Mouse (Mus musculus) kidney, adult 2 months (tissue): ENCODE results near the gene Urad. TPM values are rescaled to one million over a fixed set of nuclear protein-coding genes. Genes with fewer than 3 reads are reported as not detected.

ENCODE experiments used
- DNase-seq: peaks from one replicate; pipeline ENCODE4 v3.0.0; 2021
- H3K27ac ChIP-seq: fragments of 200-500 bp; 2 replicates; pipeline ENCODE4 v1.5.1; 2012; ENCODE audit warnings: low read depth, low read length, control low read depth, inconsistent platforms; ENCODE audit not compliant: insufficient read depth
- H3K27me3 ChIP-seq: fragments of 200-500 bp; replicated peaks from 2 replicates; pipeline ENCODE4 v1.6.1; 2012; ENCODE audit warnings: mild to moderate bottlenecking, moderate library complexity, low read length, inconsistent platforms; ENCODE audit not compliant: control insufficient read depth, insufficient read depth
- H3K36me3 ChIP-seq: fragments of 200-500 bp; 2 replicates; pipeline ENCODE4 v1.6.1; 2012; ENCODE audit warnings: mild to moderate bottlenecking, moderate library complexity, low read length, inconsistent platforms; ENCODE audit not compliant: control insufficient read depth, insufficient read depth
- H3K4me1 ChIP-seq: fragments of 200-500 bp; 2 replicates; pipeline ENCODE4 v1.6.1; 2011; ENCODE audit warnings: low read length; ENCODE audit not compliant: control insufficient read depth, insufficient read depth
- H3K4me3 ChIP-seq: fragments of 200-500 bp; 2 replicates; pipeline ENCODE4 v1.5.1; 2011; ENCODE audit warnings: mild to moderate bottlenecking, low read depth, low read length, control low read depth; ENCODE audit not compliant: insufficient read depth
- CTCF ChIP-seq: fragments of 200-500 bp; conservative IDR thresholded peaks from 2 replicates; pipeline ENCODE4 v1.5.1; 2011; ENCODE audit warnings: low read depth, mild to moderate bottlenecking, control low read depth, low read length, moderate library complexity, mixed read lengths; ENCODE audit not compliant: insufficient read depth, insufficient read length
- POLR2A ChIP-seq: fragments of 200-500 bp; IDR thresholded peaks from one replicate; pipeline ENCODE4 v1.6.1; 2011; ENCODE audit warnings: low read depth, low read length, control low read depth
- WGBS: fragments of 180-500 bp; shearing (Covaris S2); methylation state at CpG from one replicate; pipeline ENCODE4 v1.1.7; 2018; 5-methylcytosine and 5-hydroxymethylcytosine counted together
- polyA plus RNA-seq: library from polyadenylated mRNA; depleted of rRNA; stranded (reverse); fragments of >200 nt; gene quantifications from 2 replicates; pipeline ENCODE4 v1.2.3, GENCODE M21; 2012

Urad gene
- polyA plus RNA-seq, 1 experiment, result not detected

DNA sequence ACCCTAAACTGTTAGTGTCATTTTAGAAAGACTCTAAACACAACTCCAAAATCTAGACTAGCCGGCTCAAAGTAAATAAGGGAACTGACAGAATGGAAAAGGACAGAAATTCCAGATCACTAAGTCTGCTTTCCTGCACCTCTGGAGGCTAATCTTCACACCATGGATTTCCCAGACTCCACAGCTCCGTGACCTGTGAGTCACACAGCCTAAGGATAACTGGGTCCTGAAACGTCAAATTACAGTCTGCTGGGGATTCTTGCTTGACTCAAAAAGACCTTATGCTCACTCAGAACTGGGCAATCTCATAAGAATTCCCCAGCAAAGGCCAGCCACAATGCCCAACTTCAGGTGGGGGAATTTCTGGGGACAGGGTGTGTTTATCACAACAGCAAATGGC, 33.5 kb upstream of the Urad start:
- Histone ChIP-seq H3K36me3 (no peaks in the 10 kb centered on the region), H3K27me3 (no peaks in the 10 kb centered on the region), H3K4me1 (no peaks in the 10 kb centered on the region), H3K4me3 (no peak overlapping the region), H3K27ac (no peak overlapping the region)
- 73% methylated on average over 3 of the region's 3 CpGs for WGBS
- no peak for TF ChIP-seq POLR2A
- no peak for TF ChIP-seq CTCF
- no peak for DNase-seq

DNA sequence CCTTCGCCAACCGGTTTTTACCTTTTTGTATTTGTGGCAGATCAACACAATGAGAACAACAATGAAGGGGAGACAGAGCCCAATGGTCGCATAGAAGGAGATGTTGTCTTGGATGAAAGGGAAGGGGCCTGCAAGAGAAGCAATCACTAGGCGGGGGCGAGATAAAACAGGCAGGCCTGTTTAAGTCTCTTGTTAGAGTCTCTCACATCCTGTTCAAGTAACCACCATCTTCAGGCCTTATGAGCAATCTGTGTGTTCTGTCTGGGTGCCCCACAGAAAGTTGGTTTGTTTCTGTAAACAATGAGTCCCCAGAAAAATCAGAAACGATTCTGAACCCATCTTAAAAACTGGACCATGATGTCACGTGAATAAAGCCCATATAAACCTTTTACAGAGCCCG, 32.7 kb upstream of the Urad start:
- TF ChIP-seq POLR2A (no peak), CTCF (no peak)
- Histone ChIP-seq H3K36me3 (no peaks in the 10 kb centered on the region), H3K4me3 (no peak overlapping the region), H3K27ac (no peak overlapping the region), H3K27me3 (no peaks in the 10 kb centered on the region), H3K4me1 (no peaks in the 10 kb centered on the region)
- WGBS, result 85% methylated on average over 8 of the region's 8 CpGs
- no peak for DNase-seq

DNA sequence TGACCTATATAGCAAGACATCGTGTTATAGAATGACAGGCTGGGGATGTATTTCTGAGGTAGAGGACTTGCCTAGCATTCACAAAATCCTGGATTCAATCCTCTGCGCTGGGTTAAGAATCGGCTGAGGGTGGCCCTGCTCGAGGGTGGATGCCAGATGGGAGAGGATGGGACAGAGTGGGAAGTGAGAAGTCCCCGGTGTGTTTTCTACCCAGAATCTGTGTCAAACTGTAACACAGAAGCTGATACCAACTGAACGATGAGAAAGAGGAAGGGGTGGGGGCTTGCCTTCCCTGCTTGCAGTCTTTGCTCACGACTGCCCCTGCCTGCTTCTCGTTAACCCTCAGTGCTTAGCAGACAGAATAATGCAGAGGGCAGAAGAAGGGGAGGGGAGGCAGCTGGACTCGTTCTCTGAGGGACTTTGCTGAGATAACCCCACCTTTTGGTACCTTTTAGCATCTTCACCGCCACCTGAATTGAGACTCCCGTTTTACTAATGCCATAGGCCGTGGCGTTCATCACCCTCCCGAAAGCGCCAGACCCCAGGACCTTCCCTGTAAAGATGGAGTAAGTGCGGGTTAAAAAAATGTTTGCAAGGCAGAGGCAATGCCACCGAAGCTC, 32.0 kb upstream of the Urad start:
- 68% methylated on average over 17 of the region's 17 CpGs for WGBS
- no peaks in the 10 kb centered on the region for H3K36me3 ChIP-seq
- no peak overlapping the region for H3K27ac ChIP-seq

DNA sequence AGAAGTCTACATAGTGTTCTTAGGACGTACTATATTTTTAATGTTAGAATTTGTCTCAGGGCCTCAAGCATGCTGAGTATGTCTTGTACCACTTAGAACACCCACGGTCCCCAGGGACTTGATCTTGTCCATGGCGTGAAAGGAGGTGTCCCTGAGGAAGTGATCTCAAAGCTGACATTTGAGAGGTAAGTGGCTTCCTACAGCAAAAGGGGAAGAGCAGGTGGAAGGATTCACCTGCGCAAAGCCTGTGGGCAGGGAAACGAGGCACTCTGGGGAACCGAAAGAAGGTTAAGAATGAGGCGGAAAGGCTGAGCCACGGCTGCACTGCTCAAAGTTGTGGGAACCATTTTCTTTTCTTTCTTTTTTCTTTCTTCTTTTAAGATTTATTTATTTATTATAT, 29.7 kb upstream of the Urad start:
- no peaks in the 10 kb centered on the region for H3K27me3 ChIP-seq
- H3K4me1 ChIP-seq, result no peaks in the 10 kb centered on the region
- WGBS, result 93% methylated on average over 8 of the region's 8 CpGs
- DNase-seq, result no peak
- no peak overlapping the region for H3K4me3 ChIP-seq
- TF ChIP-seq POLR2A (no peak), CTCF (no peak)
- H3K27ac ChIP-seq, result no peak overlapping the region
- H3K36me3 ChIP-seq, result no peaks in the 10 kb centered on the region

More for the DNA sequence above, 32.0 kb upstream of the Urad start:
- no peak for TF ChIP-seq POLR2A
- no peak for TF ChIP-seq CTCF
- H3K4me3 ChIP-seq, result no peak overlapping the region
- no peak for DNase-seq
- H3K27me3 ChIP-seq, result no peaks in the 10 kb centered on the region
- H3K4me1 ChIP-seq, result no peaks in the 10 kb centered on the region

DNA sequence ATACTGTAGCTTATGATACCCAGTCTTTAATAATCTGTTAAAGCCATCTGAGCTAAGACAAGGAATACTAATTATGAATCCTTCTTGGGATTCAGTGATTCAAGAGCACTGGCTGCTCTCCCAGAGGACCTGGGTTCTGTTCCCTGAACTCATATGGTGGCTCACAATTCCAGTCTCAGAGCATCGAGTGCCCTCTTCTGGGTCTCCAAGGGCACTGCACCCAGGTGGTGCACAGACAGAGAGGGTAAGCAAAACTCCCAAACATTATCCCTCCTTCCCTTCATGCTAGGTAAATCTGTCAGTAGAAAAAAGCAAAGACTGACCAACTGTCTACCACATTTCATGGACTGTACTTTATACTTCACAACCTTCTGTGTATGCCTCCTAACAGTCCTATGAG, 23.7 kb upstream of the Urad start:
- H3K27me3 ChIP-seq, result no peaks in the 10 kb centered on the region

DNA sequence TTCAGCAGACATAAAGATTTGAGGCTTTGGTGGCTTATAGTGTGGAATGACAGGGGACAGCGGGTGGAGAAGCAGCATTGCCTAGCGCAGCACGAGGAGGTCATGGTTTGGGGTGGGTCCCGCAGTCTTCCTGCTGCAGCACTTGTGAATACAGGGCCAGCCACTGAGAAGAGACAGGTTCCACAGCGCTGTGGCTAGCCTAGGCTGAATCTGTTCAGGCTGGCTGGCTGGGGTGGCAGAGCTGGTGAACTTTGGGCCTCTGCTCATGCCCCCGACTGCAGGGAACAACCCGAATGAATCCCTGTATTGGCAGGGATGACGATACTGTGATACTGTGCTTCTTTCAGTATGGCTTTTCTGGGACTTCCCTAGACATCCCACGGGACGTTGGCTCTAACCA, 21.7 kb upstream of the Urad start:
- H3K27me3 ChIP-seq, result no peaks in the 10 kb centered on the region
- 88% methylated on average over 10 of the region's 10 CpGs for WGBS
- H3K4me1 ChIP-seq, result no peaks in the 10 kb centered on the region
- no peak for DNase-seq
- TF ChIP-seq POLR2A (no peak), CTCF (no peak)
- H3K27ac ChIP-seq, result no peak overlapping the region
- no peak overlapping the region for H3K4me3 ChIP-seq
- no peaks in the 10 kb centered on the region for H3K36me3 ChIP-seq

More for the DNA sequence above, 23.7 kb upstream of the Urad start:
- Histone ChIP-seq H3K27ac (no peak overlapping the region), H3K4me3 (no peak overlapping the region), H3K4me1 (no peaks in the 10 kb centered on the region), H3K36me3 (no peaks in the 10 kb centered on the region)
- DNase-seq, result no peak
- no peak for TF ChIP-seq POLR2A
- TF ChIP-seq CTCF, result no peak
- WGBS, result 74% methylated on average over 1 of the region's 1 CpGs

DNA sequence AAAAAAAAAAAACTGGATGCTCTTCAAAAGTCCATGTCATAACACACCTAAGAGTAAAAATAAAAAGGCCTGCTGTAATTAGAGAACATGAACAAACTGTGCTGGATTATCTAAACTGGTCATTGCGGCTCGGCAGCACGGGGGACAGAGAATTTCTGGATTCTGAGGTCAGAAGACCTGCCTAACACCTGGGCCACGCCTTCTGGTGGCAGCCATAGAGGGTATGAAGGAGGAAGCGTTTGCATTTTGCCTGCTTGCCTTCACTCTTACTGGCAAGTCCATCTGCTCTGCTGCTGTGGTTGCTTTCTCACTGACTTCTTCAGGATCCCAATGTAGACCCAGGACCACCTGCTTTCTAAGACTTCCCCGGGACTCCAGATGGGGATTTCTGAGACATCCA, 20.7 kb upstream of the Urad start:
- Histone ChIP-seq H3K27me3 (no peaks in the 10 kb centered on the region), H3K27ac (no peak overlapping the region), H3K36me3 (no peaks in the 10 kb centered on the region), H3K4me3 (no peak overlapping the region), H3K4me1 (no peaks in the 10 kb centered on the region)
- no peak for DNase-seq
- TF ChIP-seq POLR2A (no peak), CTCF (no peak)
- 95% methylated on average over 6 of the region's 6 CpGs for WGBS

DNA sequence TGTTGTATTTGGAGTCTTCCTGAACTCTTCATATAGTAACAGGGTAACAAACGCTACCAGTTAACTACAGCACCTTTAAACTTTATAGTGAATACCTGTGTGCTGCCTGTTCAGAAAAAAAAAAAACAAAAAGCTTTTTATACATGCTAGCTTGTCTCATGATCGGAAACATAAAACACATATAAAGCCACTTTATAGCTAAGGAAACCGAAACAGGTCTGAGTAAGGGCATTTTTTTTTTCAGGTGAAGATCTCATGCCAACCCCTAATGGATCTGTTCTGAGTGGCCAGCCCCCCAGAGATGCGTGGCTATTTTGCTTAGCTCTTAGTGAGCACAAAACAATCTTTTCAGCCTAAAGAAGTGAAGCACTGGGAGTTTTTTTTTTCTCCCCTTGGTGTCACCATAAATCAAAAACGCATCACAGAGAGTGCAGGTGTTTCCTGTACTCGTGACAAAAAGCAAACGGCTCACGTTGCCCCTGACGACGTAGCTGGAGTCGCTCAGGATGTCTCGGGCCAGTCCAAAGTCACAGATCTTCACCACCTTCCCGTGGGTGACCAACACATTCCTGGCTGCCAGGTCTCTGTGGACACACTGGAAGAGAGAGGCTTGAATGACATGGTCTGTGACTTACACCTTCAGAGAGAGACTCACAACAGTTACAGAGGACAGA, 18.6 kb upstream of the Urad start:
- H3K27ac ChIP-seq, result no peak overlapping the region
- no peaks in the 10 kb centered on the region for H3K27me3 ChIP-seq
- peak; percentile 25 for DNase-seq
- TF ChIP-seq POLR2A, result no peak
- TF ChIP-seq CTCF, result no peak
- 26% methylated on average over 13 of the region's 13 CpGs for WGBS
- no peak overlapping the region for H3K4me3 ChIP-seq
- no peaks in the 10 kb centered on the region for H3K36me3 ChIP-seq
- H3K4me1 ChIP-seq, result no peaks in the 10 kb centered on the region
